Mouse (Mus musculus) spleen, postnatal 10 days (tissue): ENCODE results near the gene Tmem258.
A peak's percentile ranks its signal among the peaks of the same experiment; 100 is the strongest.

Source experiments
- DNase-seq, 2 experiments: peaks; one replicate each; pipeline ENCODE4 v3.0.0; 2021 to 2022; ENCODE audit warnings: low spot score in 2 of 2

The Tmem258 gene

DNA sequence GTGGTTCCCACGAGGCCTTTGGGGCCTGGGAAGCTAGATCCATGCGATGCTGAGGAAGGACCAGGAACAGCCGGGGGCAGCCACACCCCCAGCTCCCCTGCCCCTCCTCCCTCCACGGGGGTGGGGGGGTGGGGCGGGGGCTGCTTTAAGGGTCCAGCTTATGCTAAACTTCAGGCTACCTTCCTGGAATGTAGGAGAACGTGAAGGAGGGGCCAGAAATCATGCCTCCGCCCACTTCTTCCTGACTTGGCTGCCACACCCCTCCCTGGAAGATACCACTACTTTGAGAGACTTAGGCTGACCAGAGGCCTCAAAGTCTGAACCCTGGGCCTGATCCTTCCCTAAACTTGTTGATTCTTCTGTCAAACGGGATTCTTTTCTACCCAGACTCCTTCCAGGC is 18.8 kb downstream of the Tmem258 start:
- DNase-seq = no peak

- no peak for DNase-seq
Measured at GRCm38 (mm10) chr19:10223561-10223960, 19.7 kb downstream of the Tmem258 start.

DNA sequence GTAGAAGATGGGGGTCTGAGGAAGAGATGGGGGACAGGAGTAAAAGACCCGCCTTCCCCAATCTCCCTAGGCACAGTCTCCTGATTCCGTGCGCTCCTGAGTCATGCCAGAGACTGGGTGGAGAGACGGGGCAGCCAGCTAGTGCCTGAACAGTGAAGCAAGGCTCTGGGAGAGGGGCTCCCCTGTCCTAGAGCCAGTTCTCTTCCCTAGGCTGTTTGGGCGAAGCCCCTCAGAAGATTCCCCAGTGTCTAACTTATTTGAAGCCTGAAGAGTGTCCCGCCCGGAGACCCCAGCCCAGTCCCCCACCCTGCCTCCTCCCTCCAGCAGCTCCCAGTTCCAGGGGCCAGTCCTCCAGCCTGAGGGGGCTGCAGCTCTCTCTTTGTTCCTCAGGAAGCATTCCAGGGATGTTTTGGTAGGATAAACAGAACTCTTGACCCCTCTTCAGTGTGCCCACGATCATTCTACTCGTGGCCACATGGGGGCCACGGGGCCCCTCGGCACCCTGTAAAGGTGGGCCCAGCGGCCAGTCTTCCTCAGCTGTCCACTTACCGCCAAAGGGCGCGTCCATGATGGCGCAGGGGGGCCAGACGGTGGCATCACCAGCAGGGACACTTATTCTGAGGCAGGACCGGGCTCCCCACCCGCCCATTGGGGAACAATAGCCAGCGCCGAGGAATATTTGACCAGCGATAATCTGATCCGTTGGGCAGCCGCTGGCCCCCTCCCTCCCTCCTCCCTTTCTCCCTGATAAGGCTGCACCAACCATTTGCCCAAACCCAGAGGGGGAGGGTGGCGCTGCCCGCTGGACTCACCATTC is 21.0 kb downstream of the Tmem258 start:
- DNase-seq = no peak

DNA sequence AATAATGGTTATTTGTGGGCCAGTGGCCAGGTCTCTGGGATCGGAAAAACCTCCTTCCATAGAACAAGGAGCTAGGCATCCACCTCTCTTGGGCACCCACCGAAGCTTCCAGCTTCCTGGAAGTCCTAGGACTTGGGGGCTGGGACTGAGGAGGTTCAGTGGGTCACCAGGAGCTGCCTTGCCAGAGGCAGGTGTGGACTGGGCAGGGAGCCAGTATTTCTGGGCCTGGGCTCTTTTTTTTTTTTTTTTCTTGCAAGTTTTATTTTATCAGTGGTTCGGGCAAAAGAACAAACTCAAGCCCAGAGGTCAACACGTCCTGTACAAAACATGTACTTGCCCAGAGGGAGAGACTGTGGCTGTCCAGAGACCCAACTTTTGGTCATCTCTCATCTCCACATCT is 22.0 kb downstream of the Tmem258 start:
- no peak for DNase-seq

GRCm38 (mm10) chr19:10231016-10231415 is 27.2 kb downstream of the Tmem258 start:
- no peak for DNase-seq

DNA sequence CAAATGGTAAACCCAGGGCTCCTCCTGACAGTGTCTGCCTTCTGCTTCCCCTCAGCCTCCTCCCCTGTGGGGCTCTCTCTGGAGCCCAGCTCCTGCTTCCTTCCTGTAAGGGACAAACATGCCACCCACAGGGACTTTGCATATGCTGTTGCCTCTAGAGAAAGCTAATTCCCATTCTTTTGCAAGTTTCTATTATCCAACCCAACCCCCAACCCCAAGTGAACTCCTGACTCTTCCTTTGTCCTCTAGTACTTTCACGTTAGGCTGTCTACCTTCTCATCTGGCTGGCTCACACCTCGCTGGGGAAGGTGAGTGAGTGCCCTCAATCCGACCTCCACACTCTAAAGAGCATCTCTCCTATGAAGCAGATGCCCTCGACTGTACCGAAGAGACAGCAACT is 28.1 kb downstream of the Tmem258 start:
- DNase-seq = no peak

DNA sequence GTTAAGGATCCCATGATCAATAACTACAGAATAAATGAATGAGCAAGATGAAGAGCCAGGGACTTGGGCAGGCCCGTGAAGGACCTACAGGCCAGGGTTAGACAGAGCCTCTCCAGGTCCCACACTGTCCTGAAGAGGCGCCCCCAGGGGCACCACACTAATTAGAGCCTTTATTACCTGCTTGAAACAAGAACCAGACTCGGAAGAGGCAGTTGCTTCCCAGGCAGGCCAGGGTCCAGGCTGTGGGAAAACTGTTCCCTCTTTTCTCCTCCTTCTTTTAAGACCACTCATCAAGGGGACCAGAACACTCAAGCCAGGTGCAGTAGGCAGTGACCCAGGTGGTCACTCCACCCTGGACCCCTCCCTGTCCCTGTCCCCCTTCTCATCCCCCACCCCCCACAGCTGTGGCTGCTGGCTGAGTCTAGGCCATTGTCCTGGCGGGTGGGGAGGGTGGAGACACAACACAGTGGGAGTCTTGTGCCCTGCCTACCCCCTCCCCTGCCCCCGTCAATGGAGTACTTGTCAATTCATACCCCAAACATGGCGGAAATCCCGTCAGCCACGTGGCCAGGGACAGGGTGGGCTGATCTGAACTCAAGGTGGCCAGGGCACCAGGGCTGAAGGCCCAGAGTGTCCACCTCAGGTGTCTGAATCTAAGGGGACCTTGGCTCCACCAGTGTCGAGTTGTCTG is 28.7 kb downstream of the Tmem258 start:
- no peak for DNase-seq

GRCm38 (mm10) chr19:10235784-10236565 is 32.2 kb downstream of the Tmem258 start:
- DNase-seq = no peak

DNA sequence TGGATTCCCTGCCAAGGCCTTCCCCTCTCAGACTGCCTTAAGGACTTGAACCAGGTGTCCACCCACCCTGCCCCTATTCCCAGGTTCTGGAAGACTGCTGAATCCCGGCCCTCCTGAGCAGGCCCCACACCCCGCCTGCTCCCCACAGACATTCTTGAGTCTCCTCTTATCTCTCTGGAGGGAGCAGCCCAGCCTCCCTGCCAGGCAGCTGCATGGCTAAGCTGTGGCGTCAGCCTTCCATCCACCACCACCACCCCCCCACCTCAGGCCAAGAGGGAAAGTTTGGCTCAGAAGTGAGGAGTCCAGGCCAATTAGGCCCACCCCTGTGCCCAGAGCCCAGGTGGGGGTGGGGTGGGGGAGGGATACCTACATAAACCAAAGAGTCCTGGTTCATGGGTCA is 34.7 kb downstream of the Tmem258 start:
- DNase-seq = no peak

DNA sequence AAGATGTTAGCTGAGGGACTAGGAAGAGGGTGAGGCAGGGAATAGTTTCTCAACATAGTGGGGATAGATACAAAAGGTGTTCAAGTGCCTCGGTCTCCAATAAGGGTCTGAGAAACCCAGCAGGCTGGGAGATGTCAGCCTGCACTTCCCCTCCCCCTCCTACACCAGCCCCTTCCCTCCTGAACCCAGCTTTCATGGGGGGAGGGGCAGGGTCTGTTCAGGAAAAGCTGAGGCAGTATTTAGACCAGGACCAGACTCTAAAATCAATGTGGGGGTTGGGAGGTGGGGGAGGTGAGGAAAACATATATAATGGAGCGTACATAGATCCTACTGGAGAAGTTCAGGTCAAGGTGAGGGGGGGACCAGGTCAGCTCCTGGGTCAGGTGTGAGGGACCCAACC is 35.6 kb downstream of the Tmem258 start:
- no peak for DNase-seq

DNA sequence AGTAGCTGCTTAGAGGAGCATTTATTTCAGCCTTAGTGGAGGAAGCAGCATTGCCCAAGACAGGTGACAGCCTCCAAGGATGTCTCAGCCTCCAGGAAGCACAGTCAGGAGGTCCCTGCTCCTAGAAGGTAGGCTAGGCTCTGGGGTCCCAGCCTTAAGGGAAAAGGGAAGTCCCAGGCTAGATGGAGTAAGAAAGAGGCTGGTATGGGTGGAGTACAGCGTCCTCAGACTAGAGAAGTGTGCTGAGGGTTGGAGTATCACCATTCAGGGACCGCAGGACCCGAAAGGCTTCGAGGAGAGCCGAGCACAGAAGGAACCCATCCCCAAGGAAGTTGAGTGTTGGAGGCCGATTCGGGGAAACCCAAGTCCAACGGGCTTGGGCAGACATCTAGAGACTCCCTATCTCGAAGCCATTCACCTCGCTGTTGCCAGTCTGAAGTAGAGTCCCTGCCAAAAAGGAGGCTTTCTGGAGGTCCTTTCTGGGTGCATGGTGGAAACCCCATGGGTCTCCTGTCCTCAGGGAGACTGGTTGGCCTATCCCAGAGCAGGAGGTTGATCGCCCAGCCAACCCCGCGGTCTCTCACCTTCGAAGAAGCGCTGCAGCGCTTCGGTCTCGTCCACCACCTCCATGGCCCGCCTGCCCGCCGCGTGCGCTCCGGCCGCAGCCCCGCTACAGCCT is 36.3 kb downstream of the Tmem258 start:
- no peak for DNase-seq

- peak; percentile 73 to 83 for DNase-seq
Measured at GRCm38 (mm10) chr19:10240654-10241305, 37.0 kb downstream of the Tmem258 start, which contains the start of gene Myrf. Myrf (minus strand) TSS chr19:10240748.

DNA sequence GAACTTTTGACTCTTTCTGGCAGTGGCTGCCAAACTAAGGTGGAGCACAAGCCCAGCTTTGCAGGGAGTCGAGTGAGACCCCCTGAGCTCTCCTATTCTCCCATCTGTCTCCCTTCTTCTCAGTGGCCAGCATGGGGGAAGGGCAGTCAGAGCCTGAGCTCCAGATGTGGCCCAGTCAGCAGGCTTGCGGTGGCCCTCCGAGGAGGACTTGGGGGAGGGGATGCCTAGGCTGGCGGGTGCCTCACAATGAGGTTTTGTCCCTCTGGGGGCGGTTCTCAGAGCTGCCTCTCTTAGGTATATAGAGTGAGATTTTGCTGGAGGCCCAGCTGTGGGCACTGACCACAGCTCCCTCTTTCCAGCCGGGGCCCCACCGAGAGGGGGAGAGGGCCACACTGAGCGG is 39.1 kb downstream of the Tmem258 start:
- DNase-seq = no peak

DNA sequence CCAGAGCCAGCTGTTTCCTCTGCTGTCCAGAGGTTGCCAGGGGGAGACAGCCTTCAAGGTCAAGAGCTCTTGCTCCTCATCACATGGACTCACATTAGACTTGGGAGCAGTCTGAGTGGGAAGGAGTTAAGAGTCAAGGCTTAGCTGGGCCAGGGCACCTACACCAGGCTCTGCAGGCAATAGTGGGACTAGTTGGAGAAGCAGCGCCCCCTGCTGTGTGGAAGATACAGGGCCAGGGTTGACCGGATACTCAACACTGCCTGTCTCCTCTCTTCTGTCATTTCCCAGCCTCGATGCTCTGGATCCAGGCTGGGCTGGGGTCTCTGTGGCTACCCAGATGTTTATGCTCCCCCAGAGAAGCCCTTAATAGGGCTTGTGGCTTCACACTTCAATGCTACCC is 40.4 kb downstream of the Tmem258 start:
- peak; percentile 29 to 72 for DNase-seq

- no peak for DNase-seq
Measured at GRCm38 (mm10) chr19:10247165-10247564, 43.4 kb downstream of the Tmem258 start.

- no peak for DNase-seq
Measured at GRCm38 (mm10) chr19:10248128-10248527, 44.3 kb downstream of the Tmem258 start.
